Mouse (Mus musculus) kidney, postnatal 25 days (tissue): ENCODE results near the gene Syne2.
"Not testable (repeated sequence)": the region's sequence is repeated elsewhere in the genome, so short reads cannot be mapped to it uniquely, and the experiment has no call there.

Experiments used
- DNase-seq, 2 experiments: peaks; one replicate each; pipeline ENCODE4 v3.0.0; 2021; ENCODE audit warnings: mixed read lengths in 2 of 2

Gene Syne2

GRCm38 (mm10) chr12:75817959-75818452 lies at the start of gene Syne2:
TSS of gene Syne2 (plus strand) at chr12:75818134.
- DNase-seq = peak; percentile 87 to 93

DNA sequence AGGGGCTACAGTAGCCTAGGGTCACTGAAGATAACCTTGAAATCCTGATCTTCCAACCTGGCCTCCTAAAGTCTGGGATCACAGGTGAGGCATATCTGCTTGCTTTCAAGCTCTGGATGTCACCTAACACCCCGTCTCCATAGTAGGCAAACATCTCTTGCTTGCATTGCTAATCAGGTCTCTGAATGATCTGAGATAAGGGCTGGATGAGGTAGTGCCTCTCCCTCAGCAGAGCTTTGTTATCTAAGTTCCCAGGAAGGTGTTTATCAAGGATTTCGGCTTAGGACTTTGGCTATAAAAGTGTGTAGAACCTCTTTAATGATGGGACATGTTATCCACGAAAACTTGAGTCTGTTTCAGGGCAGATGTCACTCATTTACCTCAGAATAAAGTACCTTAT lies 46.5 kb upstream of the Syne2 start:
- no peak for DNase-seq

DNA sequence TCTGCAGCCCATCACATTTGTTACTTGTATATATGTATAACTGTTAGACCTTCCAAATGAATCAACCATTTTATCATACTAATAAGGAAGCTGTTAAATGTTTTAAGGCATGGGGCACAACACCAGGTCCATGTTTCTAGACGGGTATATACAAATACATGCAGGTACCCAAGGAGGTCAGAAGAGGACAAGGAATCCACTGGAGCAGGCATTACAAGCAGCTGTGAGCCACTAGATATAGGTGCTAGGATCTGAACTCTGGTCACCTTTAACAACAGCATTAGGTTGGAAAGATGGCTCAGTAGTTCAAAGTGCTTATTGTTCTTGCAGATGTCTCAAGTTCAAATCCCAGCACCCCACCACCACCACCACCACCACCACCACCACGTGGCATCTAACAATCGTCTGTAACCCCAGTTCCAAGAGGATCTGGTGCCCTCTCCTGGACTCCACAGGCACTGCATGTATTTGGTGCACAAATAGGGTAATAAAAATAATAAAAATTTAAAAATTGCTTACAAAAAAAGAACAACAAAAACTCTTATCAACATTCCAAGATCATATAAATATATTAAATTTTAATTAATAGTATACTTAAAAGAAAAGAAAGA lies 45.4 kb upstream of the Syne2 start:
- DNase-seq = peak; percentile 74 to 84

DNA sequence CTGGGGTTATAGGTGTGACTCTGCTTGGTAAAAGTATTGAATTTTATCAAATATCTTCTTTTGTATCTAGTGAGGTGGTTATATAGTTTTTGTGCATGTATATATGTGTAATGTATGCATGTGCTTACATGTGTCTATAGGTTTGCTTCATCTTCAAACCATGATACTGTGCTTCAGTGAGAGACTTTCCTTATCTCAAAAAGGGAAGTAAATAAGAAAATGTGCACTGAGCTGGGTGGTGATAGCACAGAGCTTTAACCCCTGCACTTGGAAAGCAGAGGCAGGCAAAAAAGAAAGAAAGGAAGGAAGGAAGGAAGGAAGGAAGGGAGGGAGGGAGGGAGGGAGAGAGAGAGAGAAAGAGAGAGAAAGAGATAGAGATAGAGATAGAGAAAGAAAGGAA lies 36.5 kb upstream of the Syne2 start:
- no peak for DNase-seq

DNA sequence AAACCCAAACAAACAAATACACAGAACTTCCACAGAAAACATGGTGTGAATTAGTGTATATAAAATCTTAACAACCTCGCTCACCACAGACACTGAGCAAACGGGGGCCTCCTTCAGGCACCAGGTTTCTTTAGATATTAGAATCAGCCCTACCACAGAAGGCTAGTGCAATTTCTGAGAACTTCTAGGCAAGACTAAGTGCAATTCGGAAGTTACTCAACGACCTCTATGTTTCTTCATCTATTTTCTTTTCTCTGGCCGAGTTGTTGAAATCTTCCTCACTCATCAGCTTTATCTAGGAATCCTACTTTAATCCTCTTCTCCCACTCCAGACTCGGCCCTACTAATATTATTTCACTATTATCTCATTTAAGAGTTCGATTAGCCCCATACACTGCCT lies 35.9 kb upstream of the Syne2 start:
- no peak for DNase-seq

DNA sequence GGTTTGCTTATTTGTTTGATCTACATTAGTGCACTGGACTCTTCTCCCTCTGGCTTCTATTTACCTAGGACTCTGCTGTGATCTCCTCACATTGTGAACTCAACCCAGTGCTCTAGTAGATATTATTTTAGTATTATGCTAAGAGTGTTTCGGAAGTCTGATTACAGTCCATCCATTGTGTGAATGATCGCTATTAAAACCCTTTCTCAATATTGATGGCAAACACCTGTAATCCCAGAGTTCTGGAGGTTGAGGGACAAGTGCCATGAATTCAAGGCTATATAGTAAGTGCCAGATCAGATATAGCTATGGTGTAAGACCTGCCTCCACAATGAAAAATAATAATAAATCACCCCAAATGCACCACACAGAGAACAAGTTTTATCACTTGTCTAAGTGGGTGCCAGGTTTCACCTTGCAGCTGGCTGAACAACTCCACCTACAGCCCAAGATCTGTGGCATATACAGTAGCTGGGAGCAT lies 33.6 kb upstream of the Syne2 start:
- no peak for DNase-seq

DNA sequence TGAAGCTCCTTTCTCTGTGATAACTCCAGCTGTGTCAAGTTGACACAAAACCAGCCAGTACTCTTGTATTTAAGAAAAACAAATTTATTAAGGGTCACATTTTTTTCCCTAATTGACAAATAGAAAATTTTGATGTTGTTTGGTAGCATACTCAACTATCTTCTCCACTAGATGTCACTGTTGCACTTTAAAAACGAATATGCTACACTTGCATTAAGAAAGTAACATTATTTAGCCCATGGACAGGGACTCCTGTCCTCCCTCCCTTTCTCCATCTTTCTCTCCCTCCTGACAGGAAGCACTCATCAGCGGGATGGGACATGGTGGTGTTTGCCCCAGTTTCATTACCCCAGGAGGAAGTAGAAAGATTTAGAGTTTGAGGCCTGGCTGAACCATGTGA lies 31.3 kb upstream of the Syne2 start:
- DNase-seq = not testable (repeated sequence)

DNA sequence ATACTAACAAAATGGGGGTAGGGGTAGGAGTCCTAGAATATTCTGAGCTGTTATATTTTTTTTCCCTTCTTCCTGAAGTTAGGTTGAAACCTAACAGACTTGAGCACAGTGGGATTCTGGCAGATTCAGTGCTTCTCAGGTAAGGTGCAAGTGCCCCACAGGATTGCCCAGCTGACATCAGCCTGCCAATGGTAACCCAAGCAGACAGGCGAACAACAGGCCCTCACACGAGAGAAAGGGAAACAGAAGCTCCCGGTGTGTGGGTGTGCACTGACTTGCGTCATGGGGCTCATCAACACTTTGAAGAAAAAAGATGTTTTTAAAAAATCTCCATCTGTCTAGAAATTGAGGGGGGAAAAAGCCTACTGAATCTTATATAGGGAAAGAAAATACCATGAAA lies 28.5 kb upstream of the Syne2 start:
- no peak for DNase-seq

DNA sequence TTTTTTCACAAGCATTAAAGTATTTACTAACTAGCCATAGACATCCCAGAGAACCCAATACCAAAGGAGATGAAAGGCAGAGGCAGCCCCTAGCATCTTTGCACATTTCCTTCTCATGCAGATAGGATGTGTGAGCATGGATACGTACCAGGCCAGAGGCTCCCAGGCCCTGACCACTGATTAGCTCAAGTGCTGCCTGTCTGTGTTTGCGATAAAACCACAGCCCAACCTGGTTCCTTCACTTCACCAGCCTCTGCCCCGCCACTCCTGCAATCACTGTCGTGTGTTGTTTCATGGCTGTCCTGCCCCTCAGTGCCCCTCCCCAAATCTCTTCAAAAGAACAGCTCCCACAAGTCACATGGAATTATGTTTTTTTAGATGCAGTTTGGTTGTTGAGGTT lies 23.4 kb upstream of the Syne2 start:
- DNase-seq = no peak

- DNase-seq = peak in 1 of 2 experiments; percentile 33
Measured at GRCm38 (mm10) chr12:75796510-75796909, 21.4 kb upstream of the Syne2 start.

- peak in 1 of 2 experiments; percentile 19 for DNase-seq
Measured at GRCm38 (mm10) chr12:75806281-75806680, 11.7 kb upstream of the Syne2 start.

DNA sequence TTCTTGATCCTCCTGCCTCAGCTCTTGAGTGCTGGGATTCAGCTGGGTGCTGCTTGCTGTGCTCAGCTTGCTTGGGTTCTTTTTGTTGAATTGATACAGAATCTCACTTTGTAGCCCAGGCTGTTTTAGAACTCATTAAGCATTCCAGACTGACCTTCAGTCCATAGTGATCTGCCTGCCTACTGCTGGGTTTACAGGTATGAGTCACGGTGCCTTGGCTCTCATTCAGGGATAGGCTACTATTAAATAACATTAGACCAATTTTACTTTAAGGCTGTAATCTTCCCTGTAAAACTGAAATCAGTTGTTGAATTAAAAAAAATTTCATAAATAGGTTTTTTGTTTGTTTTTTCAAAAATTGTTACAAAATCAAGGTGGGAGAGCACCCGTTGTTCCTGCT lies 4.2 kb upstream of the Syne2 start:
- no peak for DNase-seq

GRCm38 (mm10) chr12:75814551-75814950 lies 3.4 kb upstream of the Syne2 start:
- DNase-seq = no peak

GRCm38 (mm10) chr12:75816981-75817856 lies 715 bp upstream of the Syne2 start:
- DNase-seq = peak in 1 of 2 experiments; percentile 49

DNA sequence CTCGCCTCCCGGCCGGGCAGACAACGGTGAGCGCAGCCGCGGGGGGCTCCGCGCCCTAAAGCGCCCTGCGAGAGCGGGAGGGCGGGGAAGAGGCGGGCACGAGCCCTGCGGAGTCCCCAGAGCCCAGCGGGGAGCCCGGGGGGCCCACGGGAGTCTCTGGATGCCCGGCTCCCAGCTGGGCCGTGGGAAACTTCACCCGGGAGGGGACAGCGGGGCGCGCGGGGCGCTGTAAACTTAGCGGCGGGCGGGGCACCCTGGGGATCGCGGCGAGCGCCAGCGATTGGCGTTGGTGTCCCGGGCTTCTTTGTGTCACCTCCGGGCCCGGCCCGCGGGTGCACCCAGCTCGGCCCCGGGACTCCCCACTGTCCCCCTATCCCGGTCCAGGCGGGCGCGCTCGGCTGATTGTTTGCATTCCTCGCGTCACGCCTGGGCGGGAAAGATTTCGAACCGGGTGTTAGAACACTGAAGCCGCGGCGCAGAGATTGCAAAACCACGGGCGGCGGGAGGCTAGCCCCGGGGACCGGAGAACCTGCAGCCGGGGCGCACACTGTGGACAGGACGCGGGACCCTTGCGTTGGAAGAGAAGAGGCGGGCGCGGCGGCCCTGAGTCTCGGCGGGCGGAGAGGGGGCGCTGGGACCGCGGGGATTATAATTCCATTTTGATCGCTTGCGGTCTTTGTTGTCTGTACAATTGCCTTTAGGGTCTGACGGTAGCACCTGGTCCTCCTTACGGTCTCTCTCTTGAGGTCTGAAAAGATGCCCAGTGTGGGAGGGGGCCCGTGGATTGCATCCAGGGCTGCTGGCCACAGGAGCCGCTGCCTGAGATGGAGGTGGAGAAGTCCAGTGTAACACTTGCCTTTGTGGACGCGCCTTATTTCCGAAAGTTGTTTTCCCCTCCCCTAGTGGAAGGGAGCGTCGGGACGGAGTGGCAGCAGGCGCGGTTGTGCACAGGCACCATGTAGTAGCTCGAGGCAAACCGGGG lies 810 bp downstream of the Syne2 start:
- peak; percentile 87 to 92 for DNase-seq

- peak in 1 of 2 experiments; percentile 54 for DNase-seq
Measured at GRCm38 (mm10) chr12:75819481-75819880, 1.5 kb downstream of the Syne2 start.

- no peak for DNase-seq
Measured at GRCm38 (mm10) chr12:75820216-75820615, 2.3 kb downstream of the Syne2 start.

- peak; percentile 65 to 73 for DNase-seq
Measured at GRCm38 (mm10) chr12:75822122-75822521, 4.2 kb downstream of the Syne2 start.

GRCm38 (mm10) chr12:75823475-75823874 lies 5.5 kb downstream of the Syne2 start:
- DNase-seq = no peak

GRCm38 (mm10) chr12:75825458-75825857 lies 7.5 kb downstream of the Syne2 start:
- no peak for DNase-seq

GRCm38 (mm10) chr12:75826699-75827353 lies 8.9 kb downstream of the Syne2 start:
- peak in 1 of 2 experiments; percentile 55 for DNase-seq

DNA sequence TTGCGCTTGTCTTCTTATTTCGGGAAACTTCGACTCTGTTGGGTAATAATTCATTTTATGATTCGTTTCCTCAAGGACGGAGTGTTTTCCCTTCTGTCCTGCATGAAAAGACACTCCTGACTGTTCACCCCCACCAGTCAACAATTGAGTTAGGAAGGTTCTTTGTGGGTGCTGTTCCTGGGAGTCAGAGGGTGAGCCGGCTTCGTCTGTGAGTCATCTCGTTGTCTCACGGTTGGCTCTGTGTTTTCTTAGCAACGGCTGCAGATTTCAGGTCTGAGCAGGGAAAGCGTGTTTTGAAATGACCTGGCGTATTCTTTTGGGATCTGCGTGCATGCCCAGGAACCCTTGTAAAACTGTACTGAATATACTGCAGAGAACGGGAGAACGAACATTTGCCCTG lies 9.8 kb downstream of the Syne2 start:
- peak in 1 of 2 experiments; percentile 45 for DNase-seq
